Mouse (Mus musculus) heart, adult 8-10 months (tissue): ENCODE data around the gene Rbfox2. TPM values are rescaled to one million over a fixed set of nuclear protein-coding genes. Genes with fewer than 3 reads are reported as not detected.
"Not testable (repeated sequence)": the region's sequence is repeated elsewhere in the genome, so short reads cannot be mapped to it uniquely, and the experiment has no call there.

Experiments
- DNase-seq: peaks from one replicate; pipeline ENCODE4 v3.0.0; 2022; ENCODE audit warnings: low spot score
- total RNA-seq, 4 experiments: library from RNA; stranded (reverse); gene quantifications; 2 replicates each; pipeline ENCODE4 v1.2.4; 2022

Gene Rbfox2
- total RNA-seq, 4 experiments from 2014 or later: 87.6 to 108 (median 101) TPM

- DNase-seq: no peak
These were observed 32.9 kb downstream of the Rbfox2 start for GRCm38 (mm10) chr15:77273947-77274346.

DNA sequence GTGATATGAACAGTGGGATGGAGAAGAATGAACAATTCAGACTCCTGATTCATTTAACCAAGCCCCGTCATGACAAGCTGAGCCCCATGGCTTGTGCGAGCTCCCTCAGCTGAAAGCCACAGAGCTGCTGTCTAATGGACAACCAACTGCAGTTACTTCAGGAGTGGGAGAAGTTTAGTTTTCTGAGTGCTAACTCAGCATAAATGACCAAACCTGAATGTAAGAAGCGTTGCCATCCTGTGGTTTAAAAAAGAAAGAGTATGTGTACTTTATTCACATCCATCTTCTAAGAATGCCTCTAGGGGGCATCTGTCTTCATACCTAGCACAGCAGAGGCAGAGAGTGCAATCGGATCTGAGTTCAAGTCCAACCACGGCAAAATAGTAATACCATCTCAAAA lies 35.5 kb downstream of the Rbfox2 start:
- DNase-seq: no peak

GRCm38 (mm10) chr15:77269496-77269895 lies 37.3 kb downstream of the Rbfox2 start:
- DNase-seq: not testable (repeated sequence)

GRCm38 (mm10) chr15:77268415-77268814 lies 38.4 kb downstream of the Rbfox2 start:
- DNase-seq: no peak

- no peak for DNase-seq
These were observed 41.5 kb downstream of the Rbfox2 start for GRCm38 (mm10) chr15:77265318-77265717.

DNA sequence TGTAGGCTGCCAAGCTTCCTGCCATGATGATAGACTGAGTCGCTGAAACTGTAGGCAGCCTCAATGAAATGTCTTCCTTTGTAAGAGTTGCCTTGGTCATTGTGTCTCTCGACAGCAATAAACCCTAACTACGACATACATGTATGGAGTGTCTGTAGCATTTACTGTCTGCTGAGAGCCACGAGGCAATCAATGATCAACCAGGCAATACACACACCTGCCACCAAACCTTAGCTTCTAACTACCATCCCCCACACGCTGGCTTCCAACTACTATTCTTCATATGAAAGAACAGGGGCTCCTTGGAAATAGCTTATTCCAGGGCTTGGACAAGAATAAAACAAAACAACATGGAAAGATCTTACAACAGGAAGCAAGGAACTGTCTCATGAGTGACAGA lies 42.5 kb downstream of the Rbfox2 start:
- no peak for DNase-seq

GRCm38 (mm10) chr15:77262782-77263181 lies 44.0 kb downstream of the Rbfox2 start:
- DNase-seq: no peak

DNA sequence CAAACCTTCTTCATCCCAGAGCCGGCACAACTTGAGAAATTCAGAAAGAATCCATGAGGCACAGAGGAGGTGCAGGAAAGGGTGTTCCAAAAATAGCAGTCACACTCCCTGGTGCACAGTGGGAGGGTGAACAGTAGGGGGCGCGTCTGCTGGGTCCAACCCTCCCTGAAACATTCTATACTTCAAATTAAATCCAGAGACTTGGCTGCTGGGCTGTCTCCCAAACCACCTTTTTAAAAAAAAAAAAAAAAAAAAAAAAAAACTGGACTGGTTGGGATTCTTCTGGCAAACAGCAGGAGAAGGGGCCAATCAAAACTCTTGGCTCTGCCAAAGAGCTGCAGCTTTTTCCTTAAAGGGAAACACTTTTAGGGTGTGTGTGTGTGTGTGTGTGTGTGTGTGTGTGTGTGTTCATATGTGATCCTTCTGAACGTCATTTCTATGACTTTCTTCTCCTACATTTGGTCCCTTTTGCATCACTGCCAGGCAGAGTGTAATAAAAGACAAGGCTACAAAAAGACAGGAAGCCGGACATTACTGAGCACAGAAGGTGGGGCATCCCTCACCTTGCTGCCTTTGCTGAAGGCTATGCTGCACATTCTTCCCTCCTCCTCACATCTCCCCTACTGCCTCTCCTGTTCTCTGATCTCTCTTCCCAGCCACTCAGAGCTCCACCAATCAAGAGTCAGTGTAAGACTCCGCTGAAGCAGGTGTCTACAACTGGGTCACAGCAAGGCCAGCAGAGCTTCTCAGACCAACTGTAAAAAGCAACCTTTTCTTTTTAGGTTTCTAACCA lies 49.2 kb downstream of the Rbfox2 start:
- DNase-seq: peak; percentile 71

DNA sequence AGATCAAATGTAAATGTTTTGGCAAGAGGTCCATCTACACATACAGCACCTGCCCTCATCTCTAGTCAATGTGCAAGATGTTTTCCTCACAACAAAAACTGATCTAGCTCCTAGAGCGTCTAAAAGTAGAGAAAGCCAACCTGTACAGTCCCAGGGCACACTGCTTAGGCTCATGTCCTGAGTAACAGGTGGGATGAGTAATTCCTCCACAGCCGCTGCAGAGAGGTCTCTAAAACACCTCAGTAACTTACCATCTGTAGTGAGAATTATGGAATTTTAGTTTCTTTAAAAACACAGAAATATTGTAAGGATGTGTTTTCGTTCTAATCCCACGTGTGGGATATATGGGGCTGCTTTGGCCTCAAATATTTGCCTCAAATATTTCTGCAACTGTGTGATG lies 50.0 kb downstream of the Rbfox2 start:
- DNase-seq: no peak

DNA sequence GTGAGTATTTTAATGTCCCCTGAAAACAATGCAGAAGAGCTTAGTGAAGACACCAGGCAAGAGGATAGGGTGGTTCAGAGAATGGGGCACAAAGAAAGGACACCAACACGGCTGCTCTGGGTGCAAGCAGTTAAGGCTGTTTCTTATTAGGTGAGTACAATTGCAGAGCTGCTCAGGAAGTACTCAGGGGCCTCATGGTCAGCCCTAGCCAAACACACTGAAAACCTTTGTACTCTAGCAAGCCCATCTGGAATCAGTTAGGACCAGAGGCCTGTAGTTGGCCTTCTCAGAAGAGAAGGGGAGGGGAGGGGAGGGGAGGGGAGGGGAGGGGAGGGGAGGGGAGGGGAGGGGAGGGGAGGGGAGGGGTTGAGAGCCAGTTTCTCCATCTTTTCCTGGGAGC lies 52.2 kb downstream of the Rbfox2 start:
- no peak for DNase-seq

- peak; percentile 65 for DNase-seq
These were observed 52.7 kb downstream of the Rbfox2 start for GRCm38 (mm10) chr15:77254128-77254527.

DNA sequence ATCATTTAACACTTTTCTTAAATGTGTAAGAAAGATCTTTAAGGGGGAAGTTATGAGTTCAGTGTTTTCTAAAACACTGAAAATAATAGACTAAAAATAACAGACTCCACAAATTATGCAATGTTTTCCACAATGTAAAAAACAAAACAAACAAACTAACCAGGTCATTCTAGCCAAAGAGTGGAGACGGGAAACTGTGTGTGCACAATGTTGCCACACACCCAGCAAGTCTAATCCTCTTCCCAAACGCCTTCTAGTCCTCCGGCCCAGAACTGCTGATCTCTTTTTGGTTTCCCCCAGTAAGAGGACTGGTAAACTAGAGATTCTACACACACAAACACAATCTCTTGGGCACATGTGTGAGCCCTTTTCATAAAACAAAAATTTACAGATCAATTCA lies 55.1 kb downstream of the Rbfox2 start:
- DNase-seq: no peak

- DNase-seq: no peak
These were observed 56.0 kb downstream of the Rbfox2 start for GRCm38 (mm10) chr15:77250806-77251205.

DNA sequence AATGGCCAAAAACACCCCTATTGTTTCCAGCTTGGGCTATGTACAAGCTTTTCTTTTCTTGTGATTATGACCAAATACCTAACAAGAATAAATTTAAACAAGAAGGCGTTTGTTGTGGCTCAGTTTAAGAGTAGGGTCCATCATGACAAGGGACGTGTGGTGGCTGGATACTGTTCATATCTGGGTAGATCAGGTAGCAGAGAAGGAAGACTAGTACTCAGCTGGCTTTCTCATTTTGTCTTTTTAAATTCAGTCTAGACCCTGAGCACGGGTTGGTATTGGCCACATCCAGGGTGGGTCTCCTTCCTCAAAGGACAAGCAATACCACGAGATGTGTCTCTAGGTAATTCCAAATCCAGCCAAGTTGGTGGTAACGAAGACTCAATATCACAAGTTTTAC lies 57.4 kb downstream of the Rbfox2 start:
- DNase-seq: no peak

DNA sequence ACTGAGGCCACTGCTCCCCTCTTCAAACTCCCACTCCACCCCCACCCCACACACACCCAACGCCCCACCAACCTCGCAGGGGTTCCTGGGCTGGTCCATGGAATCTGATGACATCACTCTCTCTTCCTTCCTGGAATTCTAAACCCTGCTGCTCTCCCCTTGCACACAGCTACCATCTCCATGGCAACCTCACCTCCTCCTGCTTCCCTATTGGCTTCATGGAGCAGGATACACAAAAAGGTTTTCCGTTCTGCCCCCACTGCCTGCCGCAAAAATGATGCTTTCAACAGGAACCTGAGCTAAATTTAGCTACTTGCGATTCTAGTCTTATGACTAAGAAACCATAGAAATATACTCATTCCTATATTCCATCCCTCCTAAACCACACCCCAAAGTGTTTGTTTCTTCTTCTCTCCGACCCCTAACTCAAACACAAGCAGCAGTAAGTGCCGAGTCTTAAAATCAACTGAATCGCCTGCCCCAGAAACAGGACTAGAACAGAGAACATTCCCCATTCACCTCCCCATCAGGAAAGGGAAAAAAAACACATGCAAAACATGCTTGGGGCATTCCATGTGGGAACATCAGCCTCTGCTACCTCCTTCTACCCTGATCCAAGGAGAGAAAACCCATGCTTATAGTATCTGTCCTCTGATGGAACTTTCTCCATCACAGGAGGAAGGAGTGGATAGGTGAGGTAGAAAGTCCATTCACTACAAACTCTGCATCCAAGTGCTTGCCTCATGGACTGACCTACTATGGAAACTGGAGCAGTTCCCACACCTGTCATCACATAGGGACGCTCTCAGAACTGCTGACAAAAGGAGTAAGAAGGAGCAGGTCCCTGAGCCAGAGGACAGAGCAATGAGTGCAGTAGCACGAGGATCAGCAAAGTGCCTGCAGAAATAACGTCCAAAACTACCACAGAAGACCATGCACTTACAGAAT lies 61.1 kb downstream of the Rbfox2 start:
- DNase-seq: peak; percentile 85

DNA sequence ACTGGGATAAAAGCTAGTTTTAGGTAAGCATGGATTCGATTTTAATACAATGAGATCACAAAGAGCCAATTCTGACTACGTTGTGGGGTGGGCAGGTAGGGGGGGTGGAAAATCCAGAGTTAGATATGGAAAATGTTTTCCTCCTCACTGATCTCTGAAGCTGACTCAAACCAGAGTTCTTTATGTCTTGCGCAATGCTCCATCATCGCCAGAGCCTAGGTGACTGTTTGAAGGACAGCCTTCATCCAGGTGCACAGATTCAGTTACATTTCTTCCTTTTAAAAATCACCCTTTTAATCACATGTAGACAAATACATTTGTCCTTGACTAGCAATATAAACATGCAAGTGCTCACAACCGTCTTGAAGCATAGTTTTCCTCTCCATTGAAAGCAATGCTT lies 62.2 kb downstream of the Rbfox2 start:
- no peak for DNase-seq

- no peak for DNase-seq
These were observed 62.8 kb downstream of the Rbfox2 start for GRCm38 (mm10) chr15:77243876-77244560.

GRCm38 (mm10) chr15:77240607-77241006 lies 66.2 kb downstream of the Rbfox2 start:
- DNase-seq: no peak

DNA sequence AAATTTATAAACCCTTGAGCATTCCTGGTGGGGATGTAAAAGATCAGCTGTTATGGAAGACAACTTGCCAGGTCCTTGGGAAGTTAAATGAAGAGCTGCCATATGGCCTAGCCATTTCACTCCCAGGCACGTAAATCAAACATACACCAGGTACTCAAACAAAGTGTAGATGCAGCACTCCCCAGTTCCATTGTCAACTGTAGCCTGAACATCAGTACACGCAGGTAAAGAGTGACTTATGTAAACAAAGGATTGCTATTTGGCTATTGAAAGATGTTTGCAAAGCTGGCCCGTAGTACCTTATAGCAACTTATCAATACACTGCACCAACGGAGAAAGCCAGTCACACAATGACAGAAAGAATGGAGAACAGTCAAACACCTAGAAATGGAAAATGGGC lies 67.2 kb downstream of the Rbfox2 start:
- DNase-seq: no peak

- no peak for DNase-seq
These were observed 69.1 kb downstream of the Rbfox2 start for GRCm38 (mm10) chr15:77237661-77238060.

DNA sequence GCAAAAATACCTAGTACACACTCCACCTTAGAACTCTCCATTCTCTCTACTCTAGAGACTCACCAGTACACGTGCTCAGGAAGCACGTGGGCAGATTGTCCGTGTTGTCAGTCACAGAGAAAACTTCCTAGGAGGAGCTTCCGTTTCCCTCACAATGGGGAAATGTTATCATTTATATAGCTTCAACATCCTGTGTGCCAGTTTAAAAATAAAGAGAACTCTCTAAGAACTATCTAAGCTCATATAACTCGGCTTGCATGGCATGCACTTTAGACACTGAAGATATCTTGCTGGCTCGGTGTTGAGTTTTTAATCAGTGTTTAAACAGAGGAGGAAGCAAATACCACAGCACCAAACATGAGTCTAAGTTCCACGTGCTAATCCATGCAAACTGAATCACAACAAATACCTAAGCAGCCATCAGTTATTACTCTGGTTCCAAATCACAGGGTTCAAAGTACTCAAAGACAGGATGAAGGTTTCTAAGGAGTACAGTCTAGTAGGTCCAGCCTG lies 70.7 kb downstream of the Rbfox2 start:
- peak; percentile 72 for DNase-seq

- DNase-seq: no peak
These were observed 71.3 kb downstream of the Rbfox2 start for GRCm38 (mm10) chr15:77235551-77235950.
